Mouse (Mus musculus): Measurements from ENCODE around the gene 1700025C18Rik. TPM values are rescaled to one million over a fixed set of nuclear protein-coding genes. Genes with fewer than 3 reads are reported as not detected.

1700025C18Rik gene
- polyA plus RNA-seq, 2 experiments = not detected

DNA sequence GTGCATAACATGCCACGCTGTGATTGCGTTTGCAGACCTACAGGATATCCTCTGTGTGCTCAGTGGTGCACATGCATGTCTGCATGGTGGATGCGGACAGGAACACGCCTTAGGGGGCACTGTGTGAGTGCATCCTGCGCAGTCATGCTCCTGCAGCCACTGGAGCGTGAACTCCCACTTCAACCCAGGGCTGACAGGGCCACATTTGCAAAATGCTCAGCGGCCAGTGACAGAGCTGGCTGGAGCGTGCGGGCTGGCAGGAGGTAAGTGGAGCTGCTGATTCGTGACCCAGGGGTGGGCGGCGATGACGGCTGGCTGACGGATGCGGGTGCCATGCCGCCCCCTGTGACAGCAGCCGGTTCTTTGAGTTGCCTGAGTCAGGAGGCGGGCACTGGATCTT, 16.0 kb upstream of the 1700025C18Rik start:
- Histone ChIP-seq H3K9me3 (ENCODE audit: control insufficient read depth, low read length) (no peaks in the 10 kb centered on the region), H3K9ac (ENCODE audit: low read depth, low read length, severe bottlenecking) (no peak overlapping the region), H3K4me2 (replicated peaks; ENCODE audit: low read depth, low read length, severe bottlenecking) (no peak overlapping the region), H3K4me3 (replicated peaks; ENCODE audit: low read length) (no peak overlapping the region), H3K36me3 (ENCODE audit: control insufficient read depth, insufficient read depth, low read length) (no peaks in the 10 kb centered on the region), H3K4me1 (ENCODE audit: control insufficient read depth, insufficient read depth, low read length) (no peaks in the 10 kb centered on the region), H3K27ac (replicated peaks; ENCODE audit: low read depth, low read length) (no peak overlapping the region), H3K27me3 (ENCODE audit: control insufficient read depth, insufficient read depth, low read length) (peaks cover 63% of the 10 kb centered on the region)
- no peak for DNase-seq (ENCODE audit: low spot score)
- ATAC-seq (ENCODE audit: low FRiP score, low read depth) = no peak
- 25% methylated on average over 16 of the region's 18 CpGs for WGBS
- no peak for TF ChIP-seq POLR2A (IDR thresholded peaks at IDR 0.05; ENCODE audit: borderline replicate concordance, extremely low read depth, insufficient read depth, insufficient read length)

DNA sequence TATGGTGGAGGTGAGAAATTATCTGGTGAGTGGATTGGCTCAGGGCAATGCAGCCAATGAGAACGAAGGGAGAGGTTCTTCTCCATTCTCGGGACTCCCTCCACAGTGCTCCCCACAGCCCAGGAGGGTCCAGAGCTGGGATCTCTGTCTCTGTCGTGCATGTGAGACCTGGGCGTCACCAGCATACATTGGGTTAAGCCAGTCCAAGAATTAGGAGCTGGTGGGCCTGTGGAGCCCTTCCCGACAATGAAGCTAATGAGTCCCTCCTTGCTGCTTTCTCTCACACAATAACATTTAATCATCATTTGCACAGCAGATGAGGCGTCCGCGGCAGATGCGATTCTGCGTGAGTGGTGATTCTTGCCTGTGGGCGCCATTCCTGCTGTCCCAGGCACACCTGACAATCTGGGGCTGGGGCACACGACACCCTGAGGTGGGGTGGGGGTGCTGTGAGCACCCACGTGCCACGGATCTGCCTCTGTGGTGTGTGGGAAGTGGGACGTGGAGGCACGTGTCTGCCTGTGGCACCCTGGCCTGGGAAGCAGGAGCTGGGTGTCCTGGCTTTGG, 15.0 kb upstream of the 1700025C18Rik start:
- DNase-seq (ENCODE audit: low spot score) (no peak), ATAC-seq (ENCODE audit: low FRiP score, low read depth) (no peak)
- H3K27me3 ChIP-seq (ENCODE audit: control insufficient read depth, insufficient read depth, low read length) = peaks cover 57% of the 10 kb centered on the region
- no peaks in the 10 kb centered on the region for H3K9me3 ChIP-seq (ENCODE audit: control insufficient read depth, low read length)
- H3K4me2 ChIP-seq (replicated peaks; ENCODE audit: low read depth, low read length, severe bottlenecking) = no peak overlapping the region
- no peaks in the 10 kb centered on the region for H3K36me3 ChIP-seq (ENCODE audit: control insufficient read depth, insufficient read depth, low read length)
- WGBS = 65% methylated on average over 16 of the region's 16 CpGs
- H3K4me1 ChIP-seq (ENCODE audit: control insufficient read depth, insufficient read depth, low read length) = no peaks in the 10 kb centered on the region
- H3K4me3 ChIP-seq (replicated peaks; ENCODE audit: low read length) = no peak overlapping the region
- no peak overlapping the region for H3K27ac ChIP-seq (replicated peaks; ENCODE audit: low read depth, low read length)
- TF ChIP-seq POLR2A (IDR thresholded peaks at IDR 0.05; ENCODE audit: borderline replicate concordance, extremely low read depth, insufficient read depth, insufficient read length) = no peak
- no peak overlapping the region for H3K9ac ChIP-seq (ENCODE audit: low read depth, low read length, severe bottlenecking)

DNA sequence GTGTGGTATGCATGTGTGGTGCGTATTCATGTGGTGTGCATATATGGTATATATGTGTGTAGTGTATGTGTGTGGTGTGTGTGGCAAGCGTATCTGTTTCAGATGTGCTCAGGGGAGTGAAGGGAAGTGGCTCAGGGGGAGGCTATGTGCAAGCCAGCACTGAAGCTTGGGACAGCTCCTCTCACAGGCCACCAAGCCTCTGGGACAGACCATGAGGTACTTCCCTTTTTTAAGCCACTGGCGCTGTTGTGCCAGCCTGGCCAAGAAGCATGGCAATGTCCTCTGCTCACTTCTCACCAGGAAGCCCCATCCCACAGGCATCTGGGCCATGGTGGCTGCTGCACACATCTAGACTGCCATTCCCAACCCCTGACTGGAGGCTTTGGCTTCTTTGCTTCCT, 12.4 kb upstream of the 1700025C18Rik start:
- 69% methylated on average over 3 of the region's 3 CpGs for WGBS
- Histone ChIP-seq H3K4me3 (replicated peaks; ENCODE audit: low read length) (no peak overlapping the region), H3K4me2 (replicated peaks; ENCODE audit: low read depth, low read length, severe bottlenecking) (no peak overlapping the region), H3K27me3 (ENCODE audit: control insufficient read depth, insufficient read depth, low read length) (peaks cover 35% of the 10 kb centered on the region), H3K27ac (replicated peaks; ENCODE audit: low read depth, low read length) (no peak overlapping the region), H3K4me1 (ENCODE audit: control insufficient read depth, insufficient read depth, low read length) (no peaks in the 10 kb centered on the region), H3K36me3 (ENCODE audit: control insufficient read depth, insufficient read depth, low read length) (no peaks in the 10 kb centered on the region), H3K9ac (ENCODE audit: low read depth, low read length, severe bottlenecking) (no peak overlapping the region), H3K9me3 (ENCODE audit: control insufficient read depth, low read length) (no peaks in the 10 kb centered on the region)
- ATAC-seq (ENCODE audit: low FRiP score, low read depth) = no peak
- no peak for DNase-seq (ENCODE audit: low spot score)
- no peak for TF ChIP-seq POLR2A (IDR thresholded peaks at IDR 0.05; ENCODE audit: borderline replicate concordance, extremely low read depth, insufficient read depth, insufficient read length)

DNA sequence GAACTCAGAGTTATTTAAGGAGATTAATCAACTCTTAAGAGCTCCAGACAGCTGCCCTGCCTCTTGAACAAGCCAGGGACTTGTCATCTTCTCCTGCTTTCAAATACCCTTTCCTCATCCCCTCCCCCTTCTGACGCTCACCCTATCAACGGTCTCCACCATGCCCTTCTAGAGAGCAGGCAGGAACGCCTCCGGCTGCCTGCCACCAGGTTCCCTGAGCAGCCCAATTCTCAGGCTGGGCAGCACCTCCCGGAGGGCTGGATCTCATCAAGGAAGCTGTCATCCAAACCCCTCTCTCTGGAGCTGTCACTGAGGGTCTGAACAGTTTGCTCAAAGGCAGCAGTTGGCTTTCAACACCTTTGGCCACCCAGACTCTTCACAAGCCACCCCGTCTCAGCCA, 10.2 kb upstream of the 1700025C18Rik start:
- no peak overlapping the region for H3K4me3 ChIP-seq (replicated peaks; ENCODE audit: low read length)
- no peak overlapping the region for H3K9ac ChIP-seq (ENCODE audit: low read depth, low read length, severe bottlenecking)
- H3K36me3 ChIP-seq (ENCODE audit: control insufficient read depth, insufficient read depth, low read length) = no peaks in the 10 kb centered on the region
- no peak for TF ChIP-seq POLR2A (IDR thresholded peaks at IDR 0.05; ENCODE audit: borderline replicate concordance, extremely low read depth, insufficient read depth, insufficient read length)
- peaks cover 16% of the 10 kb centered on the region for H3K27me3 ChIP-seq (ENCODE audit: control insufficient read depth, insufficient read depth, low read length)
- ATAC-seq (ENCODE audit: low FRiP score, low read depth) = no peak
- H3K4me2 ChIP-seq (replicated peaks; ENCODE audit: low read depth, low read length, severe bottlenecking) = no peak overlapping the region
- 5% methylated on average over 6 of the region's 6 CpGs for WGBS
- no peak for DNase-seq (ENCODE audit: low spot score)
- no peaks in the 10 kb centered on the region for H3K4me1 ChIP-seq (ENCODE audit: control insufficient read depth, insufficient read depth, low read length)
- no peak overlapping the region for H3K27ac ChIP-seq (replicated peaks; ENCODE audit: low read depth, low read length)
- no peaks in the 10 kb centered on the region for H3K9me3 ChIP-seq (ENCODE audit: control insufficient read depth, low read length)

DNA sequence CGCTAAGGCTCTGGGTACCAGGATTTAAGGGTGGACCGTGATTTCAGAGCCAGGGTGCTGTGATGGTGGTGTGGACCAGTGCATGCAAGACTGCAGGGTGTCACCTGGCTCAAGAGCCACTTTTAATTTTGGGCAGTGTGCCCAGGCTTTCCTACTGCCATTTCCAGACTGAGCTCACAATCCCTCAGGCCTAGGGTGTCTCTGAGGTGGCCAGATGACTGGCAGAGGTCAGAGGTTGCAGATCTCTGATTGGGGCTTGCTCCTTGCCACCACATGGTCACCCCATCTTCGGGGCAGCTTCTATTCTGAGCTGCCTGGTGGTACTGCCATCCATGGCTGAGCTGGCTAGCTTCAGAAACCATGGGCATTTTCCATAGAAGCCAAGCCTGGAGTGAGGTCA, 8.3 kb upstream of the 1700025C18Rik start:
- peaks cover 8% of the 10 kb centered on the region; the same call in 1 of the 2 replicates for H3K27me3 ChIP-seq (ENCODE audit: control insufficient read depth, insufficient read depth, low read length)
- no peaks in the 10 kb centered on the region for H3K9me3 ChIP-seq (ENCODE audit: control insufficient read depth, low read length)
- DNase-seq (ENCODE audit: low spot score) (no peak), ATAC-seq (ENCODE audit: low FRiP score, low read depth) (no peak)
- H3K4me2 ChIP-seq (replicated peaks; ENCODE audit: low read depth, low read length, severe bottlenecking) = no peak overlapping the region
- no peaks in the 10 kb centered on the region for H3K36me3 ChIP-seq (ENCODE audit: control insufficient read depth, insufficient read depth, low read length)
- no peak overlapping the region for H3K4me3 ChIP-seq (replicated peaks; ENCODE audit: low read length)
- WGBS = 81% methylated on average over 3 of the region's 3 CpGs
- H3K27ac ChIP-seq (replicated peaks; ENCODE audit: low read depth, low read length) = no peak overlapping the region
- TF ChIP-seq POLR2A (IDR thresholded peaks at IDR 0.05; ENCODE audit: borderline replicate concordance, extremely low read depth, insufficient read depth, insufficient read length) = no peak
- H3K9ac ChIP-seq (ENCODE audit: low read depth, low read length, severe bottlenecking) = no peak overlapping the region
- H3K4me1 ChIP-seq (ENCODE audit: control insufficient read depth, insufficient read depth, low read length) = no peaks in the 10 kb centered on the region

DNA sequence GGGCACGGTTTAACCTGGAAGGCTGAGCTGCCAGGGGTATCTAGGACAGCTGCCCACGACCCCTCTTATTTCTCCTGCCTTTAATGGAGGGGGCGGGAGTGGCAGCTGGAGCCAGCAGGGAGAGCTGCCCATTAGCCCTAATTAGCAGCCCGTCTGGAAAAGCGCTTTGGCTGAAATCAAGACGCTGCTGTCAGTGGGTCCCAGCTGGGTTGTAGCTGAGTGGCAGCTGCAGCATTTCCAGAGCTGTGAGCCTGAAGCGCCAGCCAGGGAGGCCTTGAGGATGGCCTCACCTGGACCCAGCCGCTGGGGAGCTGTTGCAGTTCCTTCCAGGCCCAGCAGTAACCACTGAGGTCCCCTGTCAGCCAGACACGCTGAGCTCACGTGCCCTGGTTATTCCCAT, 5.8 kb upstream of the 1700025C18Rik start:
- no peak overlapping the region for H3K4me3 ChIP-seq (replicated peaks; ENCODE audit: low read length)
- H3K4me2 ChIP-seq (replicated peaks; ENCODE audit: low read depth, low read length, severe bottlenecking) = no peak overlapping the region
- no peak for ATAC-seq (ENCODE audit: low FRiP score, low read depth)
- no peak overlapping the region for H3K9ac ChIP-seq (ENCODE audit: low read depth, low read length, severe bottlenecking)
- H3K27me3 ChIP-seq (ENCODE audit: control insufficient read depth, insufficient read depth, low read length) = peaks cover 1% of the 10 kb centered on the region; the same call in 1 of the 2 replicates
- H3K27ac ChIP-seq (replicated peaks; ENCODE audit: low read depth, low read length) = no peak overlapping the region
- H3K36me3 ChIP-seq (ENCODE audit: control insufficient read depth, insufficient read depth, low read length) = no peaks in the 10 kb centered on the region
- no peak for TF ChIP-seq POLR2A (IDR thresholded peaks at IDR 0.05; ENCODE audit: borderline replicate concordance, extremely low read depth, insufficient read depth, insufficient read length)
- WGBS = 11% methylated on average over 10 of the region's 10 CpGs
- H3K9me3 ChIP-seq (ENCODE audit: control insufficient read depth, low read length) = no peaks in the 10 kb centered on the region
- H3K4me1 ChIP-seq (ENCODE audit: control insufficient read depth, insufficient read depth, low read length) = no peaks in the 10 kb centered on the region
- no peak for DNase-seq (ENCODE audit: low spot score)

Measured in limb, embryonic 14.5 days (tissue).